Mouse (Mus musculus): ENCODE results near the gene Ncapd2. TPM values are rescaled to one million over a fixed set of nuclear protein-coding genes. Genes with fewer than 3 reads are reported as not detected.

Gene Ncapd2
- polyA plus RNA-seq, 1 experiment: 383 TPM

DNA sequence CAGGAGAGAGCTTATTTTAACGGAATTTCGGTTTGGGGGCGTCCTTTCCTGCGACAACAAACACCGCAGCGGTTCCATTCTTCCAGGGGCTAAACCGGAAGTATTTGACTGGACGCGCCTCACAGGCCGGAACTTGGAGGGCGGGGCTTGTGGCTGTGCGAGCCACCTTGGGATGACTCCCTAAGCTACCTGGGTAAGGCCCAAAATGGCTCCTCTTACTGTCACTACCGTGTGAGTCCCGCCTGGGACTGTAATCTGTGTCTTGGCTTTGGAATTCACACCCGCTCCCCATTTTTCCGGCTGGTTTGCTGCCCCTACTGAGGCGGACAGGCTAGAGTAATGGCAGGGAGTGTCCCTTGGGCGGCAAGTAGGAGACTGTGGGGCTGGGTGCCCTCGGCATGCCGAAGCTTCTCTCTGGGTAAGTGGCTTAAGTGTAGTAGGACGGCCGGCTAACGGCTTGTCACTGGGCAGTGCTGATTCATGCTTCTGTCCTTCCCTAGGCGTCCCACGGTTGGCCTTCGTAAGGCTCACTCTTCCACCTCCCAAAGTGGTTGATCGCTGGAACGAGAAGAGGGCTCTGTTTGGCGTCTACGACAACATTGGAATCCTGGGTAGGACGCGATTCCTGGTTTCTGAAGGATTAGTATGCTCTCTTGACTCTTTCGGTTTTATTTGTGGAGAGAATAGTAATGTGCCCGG is 664 bp upstream of the Ncapd2 start:
- Histone ChIP-seq H3K27me3 (ENCODE audit: control insufficient read depth, insufficient read depth, low read length, poor library complexity, severe bottlenecking) (no peaks in the 10 kb centered on the region), H3K9me3 (replicated peaks; ENCODE audit: control insufficient read depth, insufficient read depth, low read length, poor library complexity, severe bottlenecking) (no peaks in the 10 kb centered on the region), H3K27ac (ENCODE audit: insufficient read depth, low read length) (peak overlapping the region; percentile 98), H3K36me3 (ENCODE audit: control insufficient read depth, insufficient read depth, low read length, poor library complexity, severe bottlenecking) (peaks cover 38% of the 10 kb centered on the region), H3K4me3 (ENCODE audit: low read depth, low read length) (peak overlapping the region; percentile 97), H3K4me1 (ENCODE audit: control insufficient read depth, insufficient read depth, low read length) (peaks cover 3% of the 10 kb centered on the region), H3K9ac (ENCODE audit: low read depth, poor library complexity, severe bottlenecking) (peak overlapping the region; percentile 89)
- TF ChIP-seq CTCF (IDR thresholded peaks at IDR 0.05; ENCODE audit: low read depth, low read length) (no peak), EP300 (IDR thresholded peaks at IDR 0.05; ENCODE audit: insufficient read depth, low read depth, low read length) (0 out of 2 replicates have a peak, but pooled peaks have one; percentile 23)

DNA sequence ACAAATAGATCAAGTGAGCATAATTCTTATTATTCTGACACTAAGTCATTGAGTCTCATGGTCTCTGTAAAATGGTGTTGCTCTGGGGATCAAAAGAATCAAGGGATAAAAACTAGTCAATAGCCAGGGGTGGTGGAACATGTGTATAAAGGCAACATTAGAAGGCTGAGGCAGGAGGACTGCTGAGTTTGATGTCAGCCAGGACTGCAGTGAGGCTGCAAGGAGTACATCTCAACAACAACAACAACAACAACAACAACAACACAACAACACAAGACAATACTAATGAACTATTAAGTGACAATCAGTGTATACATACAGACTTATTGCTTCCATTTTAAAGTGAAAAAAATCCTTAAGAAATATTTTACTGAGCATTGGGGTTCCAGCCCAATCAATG is 685 bp downstream of the Ncapd2 start:
- Histone ChIP-seq H3K9me3 (replicated peaks; ENCODE audit: control insufficient read depth, insufficient read depth, low read length, poor library complexity, severe bottlenecking) (no peaks in the 10 kb centered on the region), H3K9ac (ENCODE audit: low read depth, poor library complexity, severe bottlenecking) (peak overlapping the region; percentile 59), H3K36me3 (ENCODE audit: control insufficient read depth, insufficient read depth, low read length, poor library complexity, severe bottlenecking) (peaks cover 52% of the 10 kb centered on the region), H3K27me3 (ENCODE audit: control insufficient read depth, insufficient read depth, low read length, poor library complexity, severe bottlenecking) (no peaks in the 10 kb centered on the region), H3K4me3 (ENCODE audit: low read depth, low read length) (peak overlapping the region; percentile 90), H3K27ac (ENCODE audit: insufficient read depth, low read length) (peak overlapping the region; percentile 76), H3K4me1 (ENCODE audit: control insufficient read depth, insufficient read depth, low read length) (peaks cover 3% of the 10 kb centered on the region)
- TF ChIP-seq CTCF (IDR thresholded peaks at IDR 0.05; ENCODE audit: low read depth, low read length) (no peak), EP300 (IDR thresholded peaks at IDR 0.05; ENCODE audit: insufficient read depth, low read depth, low read length) (no peak), POLR2A (IDR thresholded peaks at IDR 0.05; ENCODE audit: insufficient read depth, low read length) (no peak)

DNA sequence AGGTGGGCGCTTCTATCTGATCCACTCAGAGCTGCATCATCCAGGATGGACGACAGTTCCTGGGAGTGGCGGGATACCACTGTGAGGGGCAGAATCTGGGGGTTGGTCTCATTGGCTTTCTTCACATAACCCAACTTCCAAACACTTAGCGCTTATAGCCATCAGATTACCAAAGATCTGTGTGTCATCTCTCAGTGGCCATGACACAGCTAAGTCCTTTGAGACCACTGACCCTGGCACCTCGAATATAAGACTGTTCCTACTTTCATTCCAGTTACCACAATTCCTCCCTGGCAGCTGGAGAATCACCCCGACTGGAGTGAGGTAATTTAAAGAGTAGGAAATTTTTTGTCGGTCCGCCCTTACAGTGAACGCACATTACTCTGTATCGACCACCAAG is 5.3 kb downstream of the Ncapd2 start:
- TF ChIP-seq EP300 (IDR thresholded peaks at IDR 0.05; ENCODE audit: insufficient read depth, low read depth, low read length) (no peak), CTCF (IDR thresholded peaks at IDR 0.05; ENCODE audit: low read depth, low read length) (no peak), POLR2A (IDR thresholded peaks at IDR 0.05; ENCODE audit: insufficient read depth, low read length) (no peak)
- H3K36me3 ChIP-seq (ENCODE audit: control insufficient read depth, insufficient read depth, low read length, poor library complexity, severe bottlenecking): peaks cover 77% of the 10 kb centered on the region

DNA sequence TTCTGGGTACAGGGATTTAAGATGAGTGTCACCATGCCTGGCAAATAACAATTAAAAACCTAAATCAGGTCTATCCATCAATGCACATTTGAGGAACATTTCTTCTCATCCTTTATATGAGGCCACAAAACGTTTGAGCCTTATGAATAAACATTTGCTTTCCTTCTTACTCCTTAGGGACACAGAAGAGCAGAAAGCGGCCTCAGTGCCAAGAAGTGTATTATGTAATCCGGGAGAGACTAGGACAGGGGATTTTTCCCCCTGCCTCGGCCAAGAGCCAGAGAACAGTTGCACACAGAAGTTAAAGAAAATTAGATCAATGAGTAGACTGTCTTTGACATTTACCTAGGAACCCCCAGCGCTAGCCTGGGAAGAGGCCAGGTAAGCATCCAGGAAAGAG is 9.4 kb downstream of the Ncapd2 start:
- Histone ChIP-seq H3K4me3 (ENCODE audit: low read depth, low read length) (no peak overlapping the region), H3K27ac (ENCODE audit: insufficient read depth, low read length) (no peak overlapping the region), H3K27me3 (ENCODE audit: control insufficient read depth, insufficient read depth, low read length, poor library complexity, severe bottlenecking) (no peaks in the 10 kb centered on the region), H3K4me1 (ENCODE audit: control insufficient read depth, insufficient read depth, low read length) (no peaks in the 10 kb centered on the region), H3K9me3 (replicated peaks; ENCODE audit: control insufficient read depth, insufficient read depth, low read length, poor library complexity, severe bottlenecking) (no peaks in the 10 kb centered on the region), H3K36me3 (ENCODE audit: control insufficient read depth, insufficient read depth, low read length, poor library complexity, severe bottlenecking) (peaks cover 94% of the 10 kb centered on the region), H3K9ac (ENCODE audit: low read depth, poor library complexity, severe bottlenecking) (no peak overlapping the region)
- no peak for TF ChIP-seq EP300 (IDR thresholded peaks at IDR 0.05; ENCODE audit: insufficient read depth, low read depth, low read length)
- TF ChIP-seq CTCF (IDR thresholded peaks at IDR 0.05; ENCODE audit: low read depth, low read length): no peak
- TF ChIP-seq POLR2A (IDR thresholded peaks at IDR 0.05; ENCODE audit: insufficient read depth, low read length): no peak

More for the DNA sequence above, 5.3 kb downstream of the Ncapd2 start:
- Histone ChIP-seq H3K4me3 (ENCODE audit: low read depth, low read length) (no peak overlapping the region), H3K9ac (ENCODE audit: low read depth, poor library complexity, severe bottlenecking) (no peak overlapping the region), H3K9me3 (replicated peaks; ENCODE audit: control insufficient read depth, insufficient read depth, low read length, poor library complexity, severe bottlenecking) (no peaks in the 10 kb centered on the region), H3K27ac (ENCODE audit: insufficient read depth, low read length) (no peak overlapping the region), H3K4me1 (ENCODE audit: control insufficient read depth, insufficient read depth, low read length) (no peaks in the 10 kb centered on the region), H3K27me3 (ENCODE audit: control insufficient read depth, insufficient read depth, low read length, poor library complexity, severe bottlenecking) (no peaks in the 10 kb centered on the region)

DNA sequence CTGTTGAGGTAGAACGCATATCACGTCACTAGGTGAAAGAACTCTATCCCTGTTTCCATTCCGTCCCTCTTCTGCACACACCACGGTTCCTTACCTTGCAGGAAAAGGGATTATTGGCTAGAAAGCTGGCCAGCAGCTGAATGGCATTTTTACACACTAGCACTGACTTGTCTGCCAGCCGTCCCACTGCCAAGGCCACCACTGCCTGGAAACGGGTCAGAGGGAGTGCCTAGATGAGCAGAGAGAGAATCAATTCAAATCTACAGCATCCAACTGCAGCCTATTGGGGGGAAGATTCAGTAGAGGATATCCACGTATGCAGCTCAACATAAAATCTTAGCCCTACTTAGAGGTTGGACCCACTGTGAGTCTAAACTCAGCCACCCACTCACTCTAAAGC is 11.9 kb downstream of the Ncapd2 start:
- Histone ChIP-seq H3K27ac (ENCODE audit: insufficient read depth, low read length) (no peak overlapping the region), H3K9ac (ENCODE audit: low read depth, poor library complexity, severe bottlenecking) (no peak overlapping the region), H3K4me3 (ENCODE audit: low read depth, low read length) (no peak overlapping the region), H3K9me3 (replicated peaks; ENCODE audit: control insufficient read depth, insufficient read depth, low read length, poor library complexity, severe bottlenecking) (no peaks in the 10 kb centered on the region), H3K4me1 (ENCODE audit: control insufficient read depth, insufficient read depth, low read length) (no peaks in the 10 kb centered on the region), H3K36me3 (ENCODE audit: control insufficient read depth, insufficient read depth, low read length, poor library complexity, severe bottlenecking) (peaks cover 93% of the 10 kb centered on the region), H3K27me3 (ENCODE audit: control insufficient read depth, insufficient read depth, low read length, poor library complexity, severe bottlenecking) (no peaks in the 10 kb centered on the region)
- TF ChIP-seq CTCF (IDR thresholded peaks at IDR 0.05; ENCODE audit: low read depth, low read length) (no peak), POLR2A (IDR thresholded peaks at IDR 0.05; ENCODE audit: insufficient read depth, low read length) (no peak), EP300 (IDR thresholded peaks at IDR 0.05; ENCODE audit: insufficient read depth, low read depth, low read length) (no peak)

DNA sequence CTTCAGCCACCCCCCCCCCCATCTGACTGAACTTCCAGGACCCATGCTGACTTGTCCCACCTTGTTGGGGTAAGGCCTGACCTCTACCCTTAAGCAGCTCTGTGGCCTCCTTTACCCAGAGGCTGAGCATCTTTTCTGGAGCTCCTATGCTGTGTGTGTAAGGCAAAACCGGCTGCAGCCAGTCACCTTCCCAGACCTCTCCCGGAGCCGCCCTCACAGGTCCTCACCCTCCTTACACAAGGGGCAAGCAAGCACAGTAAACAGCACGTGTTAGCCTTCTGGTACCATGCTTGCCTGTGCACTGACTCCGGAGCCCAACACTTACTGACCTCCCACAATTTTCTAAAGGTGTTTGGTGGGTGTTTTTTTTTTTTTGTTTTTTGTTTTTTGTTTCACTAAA is 16.0 kb downstream of the Ncapd2 start:
- TF ChIP-seq POLR2A (IDR thresholded peaks at IDR 0.05; ENCODE audit: insufficient read depth, low read length) (no peak), EP300 (IDR thresholded peaks at IDR 0.05; ENCODE audit: insufficient read depth, low read depth, low read length) (peak; percentile 68; the same call in 1 of the 2 replicates)
- Histone ChIP-seq H3K27me3 (ENCODE audit: control insufficient read depth, insufficient read depth, low read length, poor library complexity, severe bottlenecking) (no peaks in the 10 kb centered on the region), H3K9ac (ENCODE audit: low read depth, poor library complexity, severe bottlenecking) (no peak overlapping the region), H3K4me3 (ENCODE audit: low read depth, low read length) (no peak overlapping the region), H3K9me3 (replicated peaks; ENCODE audit: control insufficient read depth, insufficient read depth, low read length, poor library complexity, severe bottlenecking) (no peaks in the 10 kb centered on the region), H3K4me1 (ENCODE audit: control insufficient read depth, insufficient read depth, low read length) (peaks cover 7% of the 10 kb centered on the region), H3K27ac (ENCODE audit: insufficient read depth, low read length) (peak overlapping the region; percentile 10; the same call in 1 of the 2 replicates), H3K36me3 (ENCODE audit: control insufficient read depth, insufficient read depth, low read length, poor library complexity, severe bottlenecking) (peaks cover 82% of the 10 kb centered on the region)

All from ES-Bruce4 (cell line).